Mouse (Mus musculus): ENCODE measurements around the gene Plxnb1. TPM values are rescaled to one million over a fixed set of nuclear protein-coding genes. Genes with fewer than 3 reads are reported as not detected.

The Plxnb1 gene
- polyA plus RNA-seq, 1 experiment: 5.8 TPM

- no peak for TF ChIP-seq POLR2A (IDR thresholded peaks at IDR 0.05; ENCODE audit: control insufficient read depth, low read depth, low read length)
- TF ChIP-seq CTCF (IDR thresholded peaks at IDR 0.05; ENCODE audit: control insufficient read depth, insufficient read depth, insufficient replicate concordance, low read depth, low read length): no peak
- peaks cover 17% of the 10 kb centered on the region for H3K4me1 ChIP-seq (ENCODE audit: control insufficient read depth, insufficient read depth, low read length)
- peak overlapping the region; percentile 79 for H3K4me3 ChIP-seq (ENCODE audit: control insufficient read depth, low read depth, low read length)
- H3K27me3 ChIP-seq (ENCODE audit: control insufficient read depth, insufficient read depth, low read length): no peaks in the 10 kb centered on the region
- H3K36me3 ChIP-seq (ENCODE audit: control insufficient read depth, insufficient read depth, low read length): no peaks in the 10 kb centered on the region
- peak overlapping the region; percentile 56 for H3K27ac ChIP-seq (ENCODE audit: control insufficient read depth, insufficient read depth, low read depth, low read length)
Observed at GRCm38 (mm10) chr9:109096251-109096661, 1.1 kb downstream of the Plxnb1 start.

GRCm38 (mm10) chr9:109096856-109097255, 1.7 kb downstream of the Plxnb1 start:
- Histone ChIP-seq H3K27me3 (ENCODE audit: control insufficient read depth, insufficient read depth, low read length) (no peaks in the 10 kb centered on the region), H3K27ac (ENCODE audit: control insufficient read depth, insufficient read depth, low read depth, low read length) (no peak overlapping the region), H3K4me1 (ENCODE audit: control insufficient read depth, insufficient read depth, low read length) (peaks cover 17% of the 10 kb centered on the region), H3K36me3 (ENCODE audit: control insufficient read depth, insufficient read depth, low read length) (no peaks in the 10 kb centered on the region), H3K4me3 (ENCODE audit: control insufficient read depth, low read depth, low read length) (no peak overlapping the region)
- TF ChIP-seq POLR2A (IDR thresholded peaks at IDR 0.05; ENCODE audit: control insufficient read depth, low read depth, low read length) (no peak), CTCF (IDR thresholded peaks at IDR 0.05; ENCODE audit: control insufficient read depth, insufficient read depth, insufficient replicate concordance, low read depth, low read length) (no peak)

- no peaks in the 10 kb centered on the region for H3K36me3 ChIP-seq (ENCODE audit: control insufficient read depth, insufficient read depth, low read length)
- no peaks in the 10 kb centered on the region for H3K27me3 ChIP-seq (ENCODE audit: control insufficient read depth, insufficient read depth, low read length)
- no peak overlapping the region for H3K27ac ChIP-seq (ENCODE audit: control insufficient read depth, insufficient read depth, low read depth, low read length)
- TF ChIP-seq POLR2A (IDR thresholded peaks at IDR 0.05; ENCODE audit: control insufficient read depth, low read depth, low read length) (no peak), CTCF (IDR thresholded peaks at IDR 0.05; ENCODE audit: control insufficient read depth, insufficient read depth, insufficient replicate concordance, low read depth, low read length) (no peak)
- peaks cover 17% of the 10 kb centered on the region for H3K4me1 ChIP-seq (ENCODE audit: control insufficient read depth, insufficient read depth, low read length)
- no peak overlapping the region for H3K4me3 ChIP-seq (ENCODE audit: control insufficient read depth, low read depth, low read length)
Observed at GRCm38 (mm10) chr9:109097291-109097690, 2.1 kb downstream of the Plxnb1 start.

GRCm38 (mm10) chr9:109097831-109098230, 2.6 kb downstream of the Plxnb1 start:
- H3K27ac ChIP-seq (ENCODE audit: control insufficient read depth, insufficient read depth, low read depth, low read length): no peak overlapping the region
- H3K4me3 ChIP-seq (ENCODE audit: control insufficient read depth, low read depth, low read length): no peak overlapping the region
- H3K36me3 ChIP-seq (ENCODE audit: control insufficient read depth, insufficient read depth, low read length): no peaks in the 10 kb centered on the region

GRCm38 (mm10) chr9:109098366-109098765, 3.2 kb downstream of the Plxnb1 start:
- Histone ChIP-seq H3K4me3 (ENCODE audit: control insufficient read depth, low read depth, low read length) (no peak overlapping the region), H3K27ac (ENCODE audit: control insufficient read depth, insufficient read depth, low read depth, low read length) (no peak overlapping the region), H3K27me3 (ENCODE audit: control insufficient read depth, insufficient read depth, low read length) (no peaks in the 10 kb centered on the region), H3K4me1 (ENCODE audit: control insufficient read depth, insufficient read depth, low read length) (peaks cover 17% of the 10 kb centered on the region), H3K36me3 (ENCODE audit: control insufficient read depth, insufficient read depth, low read length) (no peaks in the 10 kb centered on the region)
- TF ChIP-seq CTCF (IDR thresholded peaks at IDR 0.05; ENCODE audit: control insufficient read depth, insufficient read depth, insufficient replicate concordance, low read depth, low read length) (no peak), POLR2A (IDR thresholded peaks at IDR 0.05; ENCODE audit: control insufficient read depth, low read depth, low read length) (no peak)

More at GRCm38 (mm10) chr9:109097831-109098230, 2.6 kb downstream of the Plxnb1 start:
- TF ChIP-seq POLR2A (IDR thresholded peaks at IDR 0.05; ENCODE audit: control insufficient read depth, low read depth, low read length) (no peak), CTCF (IDR thresholded peaks at IDR 0.05; ENCODE audit: control insufficient read depth, insufficient read depth, insufficient replicate concordance, low read depth, low read length) (no peak)
- Histone ChIP-seq H3K4me1 (ENCODE audit: control insufficient read depth, insufficient read depth, low read length) (peaks cover 17% of the 10 kb centered on the region), H3K27me3 (ENCODE audit: control insufficient read depth, insufficient read depth, low read length) (no peaks in the 10 kb centered on the region)

GRCm38 (mm10) chr9:109098969-109099368, 3.8 kb downstream of the Plxnb1 start:
- TF ChIP-seq CTCF (IDR thresholded peaks at IDR 0.05; ENCODE audit: control insufficient read depth, insufficient read depth, insufficient replicate concordance, low read depth, low read length) (no peak), POLR2A (IDR thresholded peaks at IDR 0.05; ENCODE audit: control insufficient read depth, low read depth, low read length) (no peak)
- Histone ChIP-seq H3K4me1 (ENCODE audit: control insufficient read depth, insufficient read depth, low read length) (peaks cover 17% of the 10 kb centered on the region), H3K36me3 (ENCODE audit: control insufficient read depth, insufficient read depth, low read length) (no peaks in the 10 kb centered on the region), H3K4me3 (ENCODE audit: control insufficient read depth, low read depth, low read length) (no peak overlapping the region), H3K27me3 (ENCODE audit: control insufficient read depth, insufficient read depth, low read length) (no peaks in the 10 kb centered on the region), H3K27ac (ENCODE audit: control insufficient read depth, insufficient read depth, low read depth, low read length) (no peak overlapping the region)

- Histone ChIP-seq H3K4me3 (ENCODE audit: control insufficient read depth, low read depth, low read length) (no peak overlapping the region), H3K36me3 (ENCODE audit: control insufficient read depth, insufficient read depth, low read length) (no peaks in the 10 kb centered on the region)
Observed at GRCm38 (mm10) chr9:109100307-109100928, 5.2 kb downstream of the Plxnb1 start.

More at GRCm38 (mm10) chr9:109100307-109100928, 5.2 kb downstream of the Plxnb1 start:
- peaks cover 8% of the 10 kb centered on the region for H3K4me1 ChIP-seq (ENCODE audit: control insufficient read depth, insufficient read depth, low read length)
- no peaks in the 10 kb centered on the region for H3K27me3 ChIP-seq (ENCODE audit: control insufficient read depth, insufficient read depth, low read length)
- H3K27ac ChIP-seq (ENCODE audit: control insufficient read depth, insufficient read depth, low read depth, low read length): no peak overlapping the region
- TF ChIP-seq CTCF (IDR thresholded peaks at IDR 0.05; ENCODE audit: control insufficient read depth, insufficient read depth, insufficient replicate concordance, low read depth, low read length) (no peak), POLR2A (IDR thresholded peaks at IDR 0.05; ENCODE audit: control insufficient read depth, low read depth, low read length) (no peak)
